Mouse (Mus musculus): Measurements from ENCODE around the gene Phldb2.

Phldb2 gene

DNA sequence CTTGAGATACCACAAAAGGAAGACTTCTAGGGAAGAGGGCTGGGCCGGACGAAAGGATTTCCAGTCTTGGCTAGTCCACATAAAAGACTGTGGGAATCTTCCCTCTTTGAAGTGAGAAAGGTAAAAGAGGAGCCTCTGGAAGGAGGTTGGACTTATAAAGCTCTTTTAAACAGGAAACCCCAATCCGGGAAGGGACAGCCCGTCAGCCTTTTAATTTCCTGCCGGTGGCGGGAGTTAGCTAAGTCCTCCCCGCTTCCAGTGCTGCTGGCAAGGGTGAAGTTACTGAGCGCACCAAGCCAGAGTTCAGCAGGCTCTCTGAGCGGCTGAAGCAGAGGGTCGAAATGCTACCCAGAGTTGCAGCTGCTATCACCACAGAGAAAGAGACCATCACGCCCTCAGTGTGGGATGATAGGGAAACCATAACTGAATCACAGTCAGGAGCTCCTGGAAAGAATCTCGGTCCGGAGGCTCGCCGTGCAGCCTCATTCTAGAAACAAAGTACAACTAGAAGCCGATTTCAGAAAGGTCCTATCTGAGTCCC, 110.0 kb downstream of the Phldb2 start:
- in situ Hi-C loops (cut with MboI, MseI): no loop called here

- in situ Hi-C loops (cut with MboI, MseI): no loop called here
Measured at GRCm38 (mm10) chr16:45842440-45842839, 111.0 kb downstream of the Phldb2 start.

DNA sequence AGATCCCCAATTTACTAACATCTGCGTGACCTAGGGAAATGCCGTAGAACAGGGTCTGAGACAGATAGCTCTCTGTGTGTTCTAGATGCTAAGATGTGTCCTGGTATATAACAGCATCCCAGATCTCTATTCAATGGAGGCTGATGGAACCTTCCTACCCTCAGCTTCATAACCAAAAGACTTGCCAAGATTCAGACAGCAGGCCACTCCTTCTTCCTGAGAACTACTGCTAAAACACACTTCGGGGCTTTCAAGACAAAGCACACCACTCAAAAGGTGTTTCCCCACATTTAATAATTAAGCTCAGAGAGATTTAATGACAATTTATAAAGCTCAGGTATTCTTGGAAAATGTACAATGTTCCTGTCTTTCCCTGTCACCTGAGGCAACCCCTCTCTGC, 111.6 kb downstream of the Phldb2 start:
- in situ Hi-C loops (cut with MboI, MseI): no loop called here

GRCm38 (mm10) chr16:45841016-45841415, 112.4 kb downstream of the Phldb2 start:
- in situ Hi-C loops (cut with MboI, MseI): no loop called here

DNA sequence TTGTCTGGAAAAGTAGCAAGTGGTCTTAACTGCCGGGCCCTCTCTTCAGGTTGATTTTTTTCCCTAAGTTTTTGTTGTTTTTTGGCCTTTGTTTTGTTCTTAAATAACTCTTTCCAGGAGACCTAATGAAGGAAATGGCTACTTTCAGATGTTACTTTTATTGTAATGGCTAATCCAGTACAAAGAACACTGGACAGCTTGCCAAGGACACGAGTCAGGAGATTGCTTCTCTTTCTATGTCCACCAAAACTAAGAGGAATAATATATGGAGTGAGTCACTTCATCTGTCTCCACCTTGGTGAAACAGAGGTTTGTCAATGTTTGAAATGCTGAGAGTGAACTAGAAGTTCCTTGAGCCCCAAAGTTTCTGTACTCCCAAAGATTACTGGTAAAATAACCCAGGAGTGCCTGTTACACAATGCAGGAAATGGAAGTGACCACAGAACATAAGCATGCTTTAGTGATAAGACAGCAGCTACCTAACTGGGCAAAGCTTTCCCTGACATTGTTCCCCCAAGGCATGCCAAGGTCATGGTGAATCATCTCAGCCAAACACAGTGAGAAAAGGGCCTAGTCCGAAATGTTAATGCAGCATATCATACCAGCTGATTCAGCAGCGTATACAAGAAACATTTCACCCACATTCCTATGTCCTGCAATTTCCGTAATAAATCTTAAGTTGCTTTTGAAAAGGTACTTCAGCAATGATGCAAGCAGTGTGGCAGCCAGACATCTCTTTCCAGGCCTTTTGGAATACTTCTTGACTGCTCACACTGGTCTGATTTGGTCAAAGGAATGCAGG, 115.7 kb downstream of the Phldb2 start:
- in situ Hi-C loops (cut with MboI, MseI): no loop called here

DNA sequence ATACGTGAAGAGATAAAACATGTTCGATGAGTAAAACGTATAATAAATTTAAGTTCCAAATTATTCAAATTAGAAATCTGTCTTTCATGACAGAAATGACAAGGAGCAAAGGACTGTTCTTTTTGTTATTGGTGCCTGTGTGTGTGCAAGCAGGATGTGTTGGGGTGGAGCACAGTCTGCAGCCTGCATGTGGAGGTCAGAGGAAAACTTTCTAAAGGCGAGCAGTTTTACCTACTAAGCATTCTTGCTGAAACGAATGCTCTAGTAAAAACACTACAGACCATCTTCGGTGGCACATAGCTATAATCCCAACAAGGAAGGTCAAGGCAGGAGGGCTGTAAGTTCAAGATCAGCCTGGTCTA, 120.7 kb downstream of the Phldb2 start:
- in situ Hi-C loops (cut with MboI, MseI): no loop called here

GRCm38 (mm10) chr16:45832061-45832746, 121.2 kb downstream of the Phldb2 start:
- in situ Hi-C loops (cut with MboI, MseI): no loop called here

- in situ Hi-C loops (cut with MboI, MseI): no loop called here
Measured at GRCm38 (mm10) chr16:45831094-45831872, 122.1 kb downstream of the Phldb2 start.

DNA sequence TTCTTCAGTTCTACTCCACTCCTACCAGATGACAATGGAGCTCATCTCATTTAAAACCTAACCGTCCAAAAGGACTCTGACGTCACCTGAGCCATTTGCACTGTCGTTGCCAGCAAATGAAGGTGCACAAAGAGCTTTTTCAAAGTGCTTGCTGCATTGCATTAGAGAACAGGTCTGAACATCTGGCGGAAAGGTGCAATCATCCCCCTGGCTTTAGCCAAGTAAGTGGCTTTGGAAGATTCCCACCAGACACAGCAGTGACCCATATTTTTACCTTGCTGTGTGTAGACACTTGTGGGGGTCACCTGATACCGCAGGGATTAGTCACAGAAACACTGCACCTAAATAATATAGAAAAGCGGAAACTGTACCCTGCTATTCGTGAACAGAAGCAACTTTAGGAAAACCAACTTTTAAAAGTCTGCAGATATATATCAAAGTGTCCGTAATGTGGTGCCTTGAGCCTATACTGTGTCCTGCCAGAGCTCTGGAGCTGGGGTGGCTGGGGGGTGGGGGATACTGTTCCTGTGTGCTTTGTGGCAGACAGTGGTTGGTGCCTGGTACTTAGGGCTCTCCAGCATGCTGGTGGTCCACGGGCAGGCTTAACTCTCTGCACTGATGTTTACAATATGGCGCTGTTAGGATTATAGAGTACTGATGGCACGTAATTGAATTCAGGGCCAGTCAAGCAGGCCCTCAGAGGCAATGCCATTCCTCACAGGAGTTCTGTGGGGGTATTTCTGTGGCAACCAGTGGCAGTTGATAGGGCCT, 123.1 kb downstream of the Phldb2 start:
- in situ Hi-C loops (cut with MboI, MseI): no loop called here

DNA sequence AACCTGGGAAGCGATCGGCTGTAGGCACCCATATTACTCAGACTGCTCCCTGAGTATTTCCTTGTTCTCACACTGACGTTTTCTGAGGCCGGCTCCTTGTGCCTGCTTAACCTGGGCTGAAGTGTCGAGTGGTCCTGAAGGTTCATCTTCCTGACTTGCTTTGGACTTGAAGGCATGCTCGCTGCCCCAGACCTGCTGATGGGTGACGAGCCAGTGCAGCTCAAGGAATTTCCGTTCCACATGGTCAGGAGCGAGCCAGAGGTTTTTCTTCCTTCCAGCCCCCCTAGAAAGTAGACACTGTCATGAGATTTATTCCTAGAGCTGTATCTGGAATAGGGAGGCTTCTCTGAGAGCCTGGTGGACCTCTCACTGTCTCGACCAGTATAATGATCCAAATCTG, 128.1 kb downstream of the Phldb2 start:
- in situ Hi-C loops (cut with MboI, MseI): no loop called here

GRCm38 (mm10) chr16:45824025-45824424, 129.4 kb downstream of the Phldb2 start:
- in situ Hi-C loops (cut with MboI, MseI): no loop called here

DNA sequence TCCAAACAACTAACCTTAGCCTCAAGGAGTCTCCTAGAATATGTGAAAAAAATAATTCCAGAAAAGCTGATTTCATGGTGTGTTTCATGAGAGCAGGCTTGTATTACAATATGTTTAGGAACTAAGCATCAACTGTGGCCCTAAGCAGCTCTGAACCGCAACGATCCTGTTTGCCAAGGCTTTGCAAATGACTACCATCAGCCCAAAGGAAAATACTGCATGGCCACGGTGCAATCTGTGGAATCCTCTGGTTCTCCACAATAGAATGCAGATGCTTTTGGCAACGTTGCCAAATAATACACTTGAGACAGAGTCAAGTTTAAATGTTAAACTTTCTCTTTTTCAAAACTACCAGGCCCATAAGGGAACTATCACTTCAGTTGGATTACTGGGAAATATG, 133.5 kb downstream of the Phldb2 start:
- in situ Hi-C loops (cut with MboI, MseI): no loop called here

DNA sequence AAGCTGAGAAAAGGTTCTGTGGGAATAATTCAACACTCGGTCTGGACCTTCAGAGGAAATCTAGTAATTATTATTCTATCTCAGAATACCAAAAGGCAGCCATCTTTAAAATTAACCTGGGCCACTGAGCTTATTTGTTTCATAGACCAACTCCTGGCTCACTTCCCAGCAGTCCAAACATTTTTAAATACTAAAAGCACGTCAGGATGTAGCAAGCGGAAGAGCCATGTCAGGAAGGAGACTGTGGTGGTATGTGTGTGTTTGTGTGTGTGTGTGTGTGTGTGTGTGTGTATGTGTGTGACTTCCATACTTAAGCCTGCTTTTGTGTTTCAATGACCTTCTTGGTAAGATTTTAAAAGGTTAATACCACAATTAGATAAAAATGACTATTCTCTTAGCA, 135.6 kb downstream of the Phldb2 start:
- in situ Hi-C loops (cut with MboI, MseI): no loop called here

DNA sequence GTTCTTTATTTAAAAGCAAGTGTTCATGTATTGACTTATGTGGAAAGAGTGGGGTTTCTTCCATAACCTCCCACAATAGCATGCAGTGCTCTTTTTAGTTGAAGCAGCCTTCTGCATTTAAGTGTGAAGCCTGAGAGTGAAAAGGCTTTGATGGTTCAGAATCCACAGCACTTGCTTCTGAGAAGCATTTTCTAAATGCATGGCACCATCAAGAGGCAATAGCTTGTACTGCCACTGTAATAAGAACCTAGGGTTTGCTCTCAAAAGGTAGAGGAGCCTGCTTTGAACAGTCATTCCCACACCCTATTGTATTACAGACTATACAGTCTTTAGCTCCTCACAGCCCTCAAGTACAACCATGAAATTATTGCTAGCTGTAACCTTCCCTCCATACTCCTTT, 136.7 kb downstream of the Phldb2 start:
- in situ Hi-C loops (cut with MboI, MseI): no loop called here

DNA sequence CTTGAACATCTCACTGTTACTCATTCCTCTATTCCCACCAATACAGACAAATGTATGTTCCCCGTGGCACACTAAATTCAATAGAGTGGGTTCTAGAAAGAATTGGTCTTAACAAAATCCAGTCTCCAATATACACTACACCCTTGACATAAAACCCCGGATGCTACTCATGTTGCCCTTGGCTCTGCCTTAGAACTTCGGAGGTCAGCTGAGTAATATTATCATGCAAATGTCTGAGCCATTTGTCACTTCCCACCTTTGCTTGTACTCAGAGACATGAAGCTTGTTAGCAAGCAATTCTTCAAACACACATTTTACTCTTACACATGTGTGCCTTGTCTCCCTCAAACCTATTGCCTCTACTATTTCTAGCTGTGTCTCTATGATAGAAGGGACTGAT, 138.8 kb downstream of the Phldb2 start:
- in situ Hi-C loops (cut with MboI, MseI): no loop called here

DNA sequence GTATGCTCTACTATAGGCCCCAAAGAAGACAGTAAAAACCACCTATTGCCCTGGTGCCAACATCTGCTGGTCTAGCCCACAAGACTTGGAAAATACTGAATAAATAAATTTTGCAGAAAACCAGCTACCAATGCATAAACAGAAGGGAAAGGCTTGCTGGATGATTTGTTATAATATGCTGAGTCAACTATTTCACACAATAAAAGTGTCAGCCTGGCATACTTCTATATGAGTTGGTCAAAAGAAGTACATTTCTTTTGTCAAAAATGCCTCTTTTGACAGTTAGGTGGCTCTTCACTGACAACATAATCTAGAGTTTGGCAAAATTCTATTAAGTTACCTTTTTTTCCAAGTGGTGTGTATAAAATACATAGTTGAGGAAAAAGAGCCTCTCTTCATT, 141.6 kb downstream of the Phldb2 start:
- in situ Hi-C loops (cut with MboI, MseI): no loop called here

- in situ Hi-C loops (cut with MboI, MseI): no loop called here
Measured at GRCm38 (mm10) chr16:45810829-45811326, 142.5 kb downstream of the Phldb2 start.

DNA sequence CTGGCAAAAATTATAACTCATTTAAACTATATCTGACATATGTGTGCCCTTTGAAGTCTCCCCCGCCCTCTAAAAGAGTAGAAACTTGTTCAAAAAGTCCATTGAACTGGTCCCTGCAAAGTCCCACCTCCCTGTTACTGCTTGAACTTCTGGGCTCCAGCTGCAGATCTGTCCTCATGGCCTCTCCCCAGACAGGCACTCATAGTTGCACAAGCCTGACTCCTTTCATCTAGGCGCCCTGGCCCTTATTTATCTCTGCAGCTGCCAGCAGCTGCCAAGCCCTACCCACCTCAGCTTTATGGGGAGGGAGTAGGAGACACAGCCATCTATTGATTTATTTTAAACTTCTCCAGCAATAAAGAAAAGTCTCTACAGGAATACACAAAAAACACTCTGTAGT, 143.2 kb downstream of the Phldb2 start:
- in situ Hi-C loops (cut with MboI, MseI): no loop called here

DNA sequence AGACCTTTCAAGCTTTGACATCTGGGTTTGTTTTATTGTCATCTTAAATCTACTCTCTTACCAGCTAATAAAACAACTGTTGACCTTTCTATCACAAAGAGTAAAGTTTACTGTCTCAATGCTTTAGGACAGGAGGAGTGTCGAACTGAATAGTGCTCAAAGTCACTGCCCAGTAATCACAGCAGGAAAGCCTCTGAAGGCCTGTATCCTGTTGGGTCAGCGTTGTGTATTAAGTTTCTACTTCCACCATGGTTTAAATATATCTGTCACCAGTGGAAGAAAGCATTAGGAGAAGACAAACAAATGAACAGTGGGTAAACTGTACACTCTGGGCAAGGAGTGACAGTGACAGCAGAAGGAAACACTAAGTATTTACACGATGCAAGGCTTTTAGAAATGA, 148.7 kb downstream of the Phldb2 start:
- in situ Hi-C loops (cut with MboI, MseI): no loop called here

- in situ Hi-C loops (cut with MboI, MseI): no loop called here
Measured at GRCm38 (mm10) chr16:45800406-45800805, 153.0 kb downstream of the Phldb2 start.

- in situ Hi-C loops (cut with MboI, MseI): no loop called here
Measured at GRCm38 (mm10) chr16:45799150-45799549, 154.2 kb downstream of the Phldb2 start.
